Comparison of ENCODE assay signal across 8 mouse cellular contexts in the genomic region with DNA sequence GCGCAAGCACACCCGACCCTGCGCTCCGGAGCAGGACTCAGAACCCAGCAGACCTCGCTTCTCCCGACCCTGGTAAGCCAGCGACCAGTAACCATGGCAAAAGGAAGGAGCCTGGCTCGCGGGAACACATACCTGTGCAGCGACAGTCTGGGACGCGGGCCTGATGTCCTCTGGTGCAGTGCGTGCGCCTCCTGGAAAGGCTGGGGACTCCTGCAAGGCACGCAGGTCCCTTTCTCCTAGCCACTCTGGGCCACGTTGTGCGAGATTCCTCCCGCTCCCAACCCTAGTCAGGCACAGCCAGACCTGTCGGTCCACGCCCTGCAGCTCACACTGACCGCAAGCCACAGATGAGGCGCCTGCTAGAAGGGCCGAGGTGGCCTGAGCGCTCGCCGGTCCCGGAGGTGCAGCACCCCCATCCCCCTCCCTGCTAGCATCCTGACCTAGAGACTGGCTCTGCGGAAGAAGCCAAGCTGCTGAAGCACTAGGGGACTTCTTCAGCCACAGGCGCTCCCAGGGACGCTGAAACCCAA. TPM values are rescaled to one million over a fixed set of nuclear protein-coding genes. Genes with fewer than 3 reads are reported as not detected.
DNase-seq lines count a peak whose midpoint lies in the region; ATAC-seq and TF ChIP-seq lines count a peak whose summit lies in the region.

No protein-coding gene starts in this region.

- no peak for TF ChIP-seq POLR2A in lung, adult 2 months (IDR thresholded peaks at IDR 0.05; ENCODE audit: borderline replicate concordance, extremely low read depth, low read depth, low read length)

- peak; percentile 74 for ATAC-seq in cerebellum, adult (ENCODE audit: insufficient number of reproducible peaks, low FRiP score, low TSS enrichment)
- 0 out of 2 replicates have a peak, but pooled peaks have one; percentile 22 for ATAC-seq in embryonic facial prominence, embryonic 11.5 days (replicated peaks; ENCODE audit: insufficient number of reproducible peaks, low FRiP score, low TSS enrichment, low read depth)
- 0 out of 2 replicates have a peak, but pooled peaks have one; percentile 32 for ATAC-seq in intestine, embryonic 14.5 days (replicated peaks; ENCODE audit: low FRiP score, low TSS enrichment, low read depth)
- ATAC-seq in midbrain, embryonic 11.5 days (ENCODE audit: low FRiP score), result peak; percentile 47; the same call in 1 of the 2 replicates
- ATAC-seq in stomach, postnatal 0 days (ENCODE audit: low FRiP score, low TSS enrichment), result 0 out of 2 replicates have a peak, but pooled peaks have one; percentile 30
- ATAC-seq in erythroblast, adult 5-6 weeks (replicated peaks; ENCODE audit: low FRiP score, poor library complexity, severe bottlenecking), result no peak

- no peak for TF ChIP-seq EP300 in stomach, postnatal 0 days (optimal IDR thresholded peaks at IDR 0.05)

- no peak for TF ChIP-seq CTCF in lung, adult 2 months (IDR thresholded peaks at IDR 0.05; ENCODE audit: insufficient read depth, low read length)
- no peak for TF ChIP-seq CTCF in stomach, postnatal 0 days (IDR thresholded peaks at IDR 0.05; ENCODE audit: low read depth)

- no peak for DNase-seq in lung, adult 2 months
- DNase-seq in lung, postnatal 36 days, result no peak
- DNase-seq in embryonic facial prominence, embryonic 11.5 days (ENCODE audit: low spot score), result peak; percentile 23
- DNase-seq in intestine, embryonic 14.5 days (ENCODE audit: low spot score), result peak; percentile 66
- peak; percentile 94 for DNase-seq in midbrain, embryonic 11.5 days (ENCODE audit: low spot score, missing footprints)
- DNase-seq in stomach, postnatal 0 days (ENCODE audit: low spot score), result peak; percentile 38

- no peaks in the 10 kb centered on the region for H3K9me3 ChIP-seq in embryonic facial prominence, embryonic 11.5 days (replicated peaks; ENCODE audit: control insufficient read depth, low read length)
- no peaks in the 10 kb centered on the region for H3K9me3 ChIP-seq in intestine, embryonic 14.5 days (ENCODE audit: control insufficient read depth, low read length)
- H3K9me3 ChIP-seq in midbrain, embryonic 11.5 days (ENCODE audit: control insufficient read depth, low read length), result no peaks in the 10 kb centered on the region
- H3K9me3 ChIP-seq in stomach, postnatal 0 days (ENCODE audit: control insufficient read depth, low read length), result no peaks in the 10 kb centered on the region

- H3K9ac ChIP-seq in embryonic facial prominence, embryonic 11.5 days (replicated peaks; ENCODE audit: low read length), result peak overlapping the region; percentile 39
- H3K9ac ChIP-seq in intestine, embryonic 14.5 days (ENCODE audit: low read length), result no peak overlapping the region
- peak overlapping the region; percentile 38 for H3K9ac ChIP-seq in midbrain, embryonic 11.5 days (ENCODE audit: low read length)
- H3K9ac ChIP-seq in stomach, postnatal 0 days (ENCODE audit: low read length), result no peak overlapping the region

- no peak overlapping the region for H3K27ac ChIP-seq in embryonic facial prominence, embryonic 11.5 days (replicated peaks; ENCODE audit: low read depth, low read length)
- no peak overlapping the region for H3K27ac ChIP-seq in intestine, embryonic 14.5 days (ENCODE audit: low read depth)
- H3K27ac ChIP-seq in midbrain, embryonic 11.5 days (ENCODE audit: low read depth, low read length), result no peak overlapping the region
- H3K27ac ChIP-seq in stomach, postnatal 0 days (replicated peaks), result no peak overlapping the region

- H3K4me3 ChIP-seq in lung, adult 2 months (replicated peaks; ENCODE audit: extremely low read depth, low read depth, low read length), result peak overlapping the region; percentile 4
- H3K4me3 ChIP-seq in embryonic facial prominence, embryonic 11.5 days (ENCODE audit: low read depth, low read length), result peak overlapping the region; percentile 30
- H3K4me3 ChIP-seq in intestine, embryonic 14.5 days (ENCODE audit: low read depth, low read length), result peak overlapping the region; percentile 24
- H3K4me3 ChIP-seq in midbrain, embryonic 11.5 days (ENCODE audit: low read depth, low read length), result peak overlapping the region; percentile 33
- peak overlapping the region; percentile 26 for H3K4me3 ChIP-seq in stomach, postnatal 0 days (ENCODE audit: low read depth, low read length)

- H3K4me2 ChIP-seq in embryonic facial prominence, embryonic 11.5 days (ENCODE audit: low read depth, low read length), result peak overlapping the region; percentile 68
- peak overlapping the region; percentile 49 for H3K4me2 ChIP-seq in intestine, embryonic 14.5 days (ENCODE audit: low read length)
- peak overlapping the region; percentile 68 for H3K4me2 ChIP-seq in midbrain, embryonic 11.5 days
- peak overlapping the region; percentile 49 for H3K4me2 ChIP-seq in stomach, postnatal 0 days (replicated peaks; ENCODE audit: low read depth)

- H3K27me3 ChIP-seq in embryonic facial prominence, embryonic 11.5 days (ENCODE audit: control insufficient read depth, insufficient read depth, low read length), result peaks cover 21% of the 10 kb centered on the region
- peaks cover 49% of the 10 kb centered on the region for H3K27me3 ChIP-seq in intestine, embryonic 14.5 days (replicated peaks; ENCODE audit: control insufficient read depth, insufficient read depth, low read length)
- peaks cover 27% of the 10 kb centered on the region for H3K27me3 ChIP-seq in midbrain, embryonic 11.5 days (ENCODE audit: control insufficient read depth, insufficient read depth, low read length)
- peaks cover 5% of the 10 kb centered on the region; the same call in 1 of the 2 replicates for H3K27me3 ChIP-seq in stomach, postnatal 0 days (ENCODE audit: control insufficient read depth, insufficient read depth, low read length)

- H3K36me3 ChIP-seq in embryonic facial prominence, embryonic 11.5 days (replicated peaks; ENCODE audit: control insufficient read depth, insufficient read depth, low read depth, low read length), result no peaks in the 10 kb centered on the region
- no peaks in the 10 kb centered on the region for H3K36me3 ChIP-seq in intestine, embryonic 14.5 days (ENCODE audit: control insufficient read depth, insufficient read depth, low read length)
- H3K36me3 ChIP-seq in midbrain, embryonic 11.5 days (ENCODE audit: control insufficient read depth, insufficient read depth, low read length), result no peaks in the 10 kb centered on the region
- no peaks in the 10 kb centered on the region for H3K36me3 ChIP-seq in stomach, postnatal 0 days (ENCODE audit: control insufficient read depth, insufficient read depth, low read length)

- WGBS in lung, adult 2 months, result 2% methylated on average over 30 of the region's 30 CpGs
- under 1% methylated on average over 30 of the region's 30 CpGs for WGBS in embryonic facial prominence, embryonic 11.5 days
- under 1% methylated on average over 29 of the region's 30 CpGs for WGBS in intestine, embryonic 14.5 days
- under 1% methylated on average over 30 of the region's 30 CpGs for WGBS in midbrain, embryonic 11.5 days
- 2% methylated on average over 30 of the region's 30 CpGs for WGBS in stomach, postnatal 0 days

- no peaks in the 10 kb centered on the region for H3K4me1 ChIP-seq in lung, adult 2 months (ENCODE audit: control insufficient read depth, insufficient read depth, low read length)
- H3K4me1 ChIP-seq in embryonic facial prominence, embryonic 11.5 days (ENCODE audit: control insufficient read depth, insufficient read depth, low read length), result peaks cover 6% of the 10 kb centered on the region; the same call in 1 of the 2 replicates
- peaks cover 5% of the 10 kb centered on the region; the same call in 1 of the 2 replicates for H3K4me1 ChIP-seq in intestine, embryonic 14.5 days (replicated peaks; ENCODE audit: control insufficient read depth, insufficient read depth, low read length)
- peaks cover 17% of the 10 kb centered on the region for H3K4me1 ChIP-seq in midbrain, embryonic 11.5 days (ENCODE audit: control insufficient read depth, insufficient read depth, low read length)
- H3K4me1 ChIP-seq in stomach, postnatal 0 days (replicated peaks; ENCODE audit: control insufficient read depth, insufficient read depth), result no peaks in the 10 kb centered on the region

RNA-seq across cellular contexts. Expression of gene Gpr68, which starts 8.8 kb away (rescaled TPM):
- 3.2 and 4.2 TPM in 2 replicates for polyA plus RNA-seq in lung, adult 2 months (2012; rRNA removed)
- polyA plus RNA-seq in embryonic facial prominence, embryonic 11.5 days (2014; fragmentation: Nextera tagmentation; extraction: Ambion mirVana), result 0.07 and 0.08 TPM in 2 replicates
- polyA plus RNA-seq in intestine, embryonic 14.5 days (2014; fragmentation: Nextera tagmentation; extraction: Ambion mirVana), result 0.17 and 0.53 TPM in 2 replicates
- 0.10 TPM in 1 of 2 replicates, not detected in the other for polyA plus RNA-seq in midbrain, embryonic 11.5 days (2014; fragmentation: Nextera tagmentation; extraction: Ambion mirVana)
- 0.44 and 0.48 TPM in 2 replicates for polyA plus RNA-seq in stomach, postnatal 0 days (2015; fragmentation: Nextera tagmentation; extraction: Ambion mirVana)
- total RNA-seq in erythroblast, adult 5-6 weeks (2015; ENCODE audit: low replicate concordance), result not detected in 2 replicates
- not detected in 2 replicates for total RNA-seq in erythroblast, adult 5-6 weeks (2017; ENCODE audit: low replicate concordance)

Comparison
In these comparisons a context has a peak if more than half of its experiments do, and no peak if none do; other contexts are left out.
1. DNase-seq: peak in embryonic facial prominence, embryonic 11.5 days (single experiment), intestine, embryonic 14.5 days (single experiment), midbrain, embryonic 11.5 days (single experiment) and stomach, postnatal 0 days (single experiment); none in lung, adult 2 months (single experiment) and lung, postnatal 36 days (single experiment).
2. H3K9ac ChIP-seq: peak in embryonic facial prominence, embryonic 11.5 days (single experiment) and midbrain, embryonic 11.5 days (single experiment); none in intestine, embryonic 14.5 days (single experiment) and stomach, postnatal 0 days (single experiment).
3. Peak in every context shown above with its lines, with median percentiles within 50 percentile points of each other: H3K4me3 ChIP-seq and H3K4me2 ChIP-seq.